Mouse (Mus musculus): ENCODE measurements at regions not wholly inside any gene's neighbourhood (a gene's known extent, or its start where the extent isn't known, plus 50 kb on each side); places are given as distances from the start of the nearest gene placed in this dataset.
A peak's percentile ranks its signal among the peaks of the same experiment; 100 is the strongest.

GRCm38 (mm10) chrX:167015602-167016001, 193.5 kb downstream of the Tmsb4x start:
- no peak for DNase-seq (ENCODE audit: low spot score)
- no peaks in the 10 kb centered on the region for H3K36me3 ChIP-seq
- no peak overlapping the region for H3K4me3 ChIP-seq
- H3K4me1 ChIP-seq, result no peaks in the 10 kb centered on the region
- peaks cover 96% of the 10 kb centered on the region for H3K27me3 ChIP-seq (ENCODE audit: low read depth, poor library complexity, severe bottlenecking)
- WGBS, result 77% methylated on average over 2 of the region's 2 CpGs
- no peaks in the 10 kb centered on the region for H3K9me3 ChIP-seq (replicated peaks)
- H3K27ac ChIP-seq (replicated peaks), result no peak overlapping the region

- 83% methylated on average over 2 of the region's 2 CpGs for WGBS
- no peak overlapping the region for H3K27ac ChIP-seq (replicated peaks)
- no peaks in the 10 kb centered on the region for H3K36me3 ChIP-seq
- DNase-seq (ENCODE audit: low spot score), result no peak
- no peaks in the 10 kb centered on the region for H3K9me3 ChIP-seq (replicated peaks)
- H3K4me1 ChIP-seq, result no peaks in the 10 kb centered on the region
- H3K4me3 ChIP-seq, result no peak overlapping the region
- peaks cover 96% of the 10 kb centered on the region for H3K27me3 ChIP-seq (ENCODE audit: low read depth, poor library complexity, severe bottlenecking)
These were observed 194.8 kb downstream of the Tmsb4x start for GRCm38 (mm10) chrX:167014322-167014721.

- DNase-seq (ENCODE audit: low spot score), result no peak
- Histone ChIP-seq H3K27ac (replicated peaks) (no peak overlapping the region), H3K27me3 (ENCODE audit: low read depth, poor library complexity, severe bottlenecking) (peaks cover 99% of the 10 kb centered on the region), H3K9me3 (replicated peaks) (no peaks in the 10 kb centered on the region), H3K4me1 (no peaks in the 10 kb centered on the region), H3K4me3 (no peak overlapping the region), H3K36me3 (no peaks in the 10 kb centered on the region)
- 83% methylated on average over 4 of the region's 4 CpGs for WGBS
These were observed 196.2 kb downstream of the Tmsb4x start for GRCm38 (mm10) chrX:167012891-167013290.

- no peak for DNase-seq (ENCODE audit: low spot score)
- no peak overlapping the region for H3K4me3 ChIP-seq
- no peaks in the 10 kb centered on the region for H3K9me3 ChIP-seq (replicated peaks)
- no peak overlapping the region for H3K27ac ChIP-seq (replicated peaks)
- 57% methylated on average over 1 of the region's 1 CpGs for WGBS
- H3K4me1 ChIP-seq, result no peaks in the 10 kb centered on the region
- H3K27me3 ChIP-seq (ENCODE audit: low read depth, poor library complexity, severe bottlenecking), result peaks cover 100% of the 10 kb centered on the region
- no peaks in the 10 kb centered on the region for H3K36me3 ChIP-seq
These were observed 197.1 kb downstream of the Tmsb4x start for GRCm38 (mm10) chrX:167011977-167012542.

GRCm38 (mm10) chrX:166995855-166996254, 213.3 kb downstream of the Tmsb4x start:
- Histone ChIP-seq H3K4me1 (no peaks in the 10 kb centered on the region), H3K27me3 (ENCODE audit: low read depth, poor library complexity, severe bottlenecking) (peaks cover 83% of the 10 kb centered on the region), H3K4me3 (no peak overlapping the region), H3K36me3 (no peaks in the 10 kb centered on the region), H3K27ac (replicated peaks) (no peak overlapping the region), H3K9me3 (replicated peaks) (no peaks in the 10 kb centered on the region)
- DNase-seq (ENCODE audit: low spot score), result no peak
- 91% methylated on average over 4 of the region's 4 CpGs for WGBS

GRCm38 (mm10) chrX:166981003-166981402, 228.1 kb downstream of the Tmsb4x start:
- Histone ChIP-seq H3K27me3 (ENCODE audit: low read depth, poor library complexity, severe bottlenecking) (peaks cover 97% of the 10 kb centered on the region), H3K9me3 (replicated peaks) (no peaks in the 10 kb centered on the region), H3K4me3 (no peak overlapping the region), H3K4me1 (no peaks in the 10 kb centered on the region), H3K36me3 (no peaks in the 10 kb centered on the region), H3K27ac (replicated peaks) (no peak overlapping the region)
- DNase-seq (ENCODE audit: low spot score), result no peak
- WGBS, result 87% methylated on average over 6 of the region's 6 CpGs

- 88% methylated on average over 4 of the region's 4 CpGs for WGBS
- no peak overlapping the region for H3K27ac ChIP-seq (replicated peaks)
These were observed 228.6 kb downstream of the Tmsb4x start for GRCm38 (mm10) chrX:166980504-166980903.

GRCm38 (mm10) chrX:166977029-166977428, 232.1 kb downstream of the Tmsb4x start:
- no peak overlapping the region for H3K27ac ChIP-seq (replicated peaks)
- H3K4me3 ChIP-seq, result no peak overlapping the region
- H3K27me3 ChIP-seq (ENCODE audit: low read depth, poor library complexity, severe bottlenecking), result peaks cover 87% of the 10 kb centered on the region
- no peaks in the 10 kb centered on the region for H3K9me3 ChIP-seq (replicated peaks)
- no peak for DNase-seq (ENCODE audit: low spot score)
- H3K4me1 ChIP-seq, result no peaks in the 10 kb centered on the region
- H3K36me3 ChIP-seq, result no peaks in the 10 kb centered on the region

More at GRCm38 (mm10) chrX:166980504-166980903, 228.6 kb downstream of the Tmsb4x start:
- no peak overlapping the region for H3K4me3 ChIP-seq
- H3K4me1 ChIP-seq, result no peaks in the 10 kb centered on the region
- H3K27me3 ChIP-seq (ENCODE audit: low read depth, poor library complexity, severe bottlenecking), result peaks cover 96% of the 10 kb centered on the region
- H3K9me3 ChIP-seq (replicated peaks), result no peaks in the 10 kb centered on the region
- H3K36me3 ChIP-seq, result no peaks in the 10 kb centered on the region
- no peak for DNase-seq (ENCODE audit: low spot score)

GRCm38 (mm10) chrX:166971721-166972120, 237.4 kb downstream of the Tmsb4x start:
- no peak overlapping the region for H3K4me3 ChIP-seq
- no peak overlapping the region for H3K27ac ChIP-seq (replicated peaks)
- no peaks in the 10 kb centered on the region for H3K9me3 ChIP-seq (replicated peaks)
- no peak for DNase-seq (ENCODE audit: low spot score)
- no peaks in the 10 kb centered on the region for H3K4me1 ChIP-seq
- no peaks in the 10 kb centered on the region for H3K36me3 ChIP-seq
- peaks cover 88% of the 10 kb centered on the region for H3K27me3 ChIP-seq (ENCODE audit: low read depth, poor library complexity, severe bottlenecking)
- 58% methylated on average over 1 of the region's 1 CpGs for WGBS

- H3K27ac ChIP-seq (replicated peaks), result no peak overlapping the region
- H3K27me3 ChIP-seq (ENCODE audit: low read depth, poor library complexity, severe bottlenecking), result peaks cover 96% of the 10 kb centered on the region
- no peak for DNase-seq (ENCODE audit: low spot score)
- H3K9me3 ChIP-seq (replicated peaks), result no peaks in the 10 kb centered on the region
- no peaks in the 10 kb centered on the region for H3K4me1 ChIP-seq
- no peak overlapping the region for H3K4me3 ChIP-seq
- H3K36me3 ChIP-seq, result no peaks in the 10 kb centered on the region
- WGBS, result 77% methylated on average over 7 of the region's 7 CpGs
These were observed 244.2 kb downstream of the Tmsb4x start for GRCm38 (mm10) chrX:166964656-166965582.

GRCm38 (mm10) chrX:166952528-166953189, 256.5 kb downstream of the Tmsb4x start:
- no peaks in the 10 kb centered on the region for H3K9me3 ChIP-seq (replicated peaks)
- H3K27me3 ChIP-seq (ENCODE audit: low read depth, poor library complexity, severe bottlenecking), result peaks cover 84% of the 10 kb centered on the region
- H3K27ac ChIP-seq (replicated peaks), result peak overlapping the region; percentile 64
- DNase-seq (ENCODE audit: low spot score), result peak; percentile 11
- H3K4me3 ChIP-seq, result no peak overlapping the region
- H3K36me3 ChIP-seq, result no peaks in the 10 kb centered on the region
- peaks cover 6% of the 10 kb centered on the region for H3K4me1 ChIP-seq
- WGBS, result 55% methylated on average over 14 of the region's 14 CpGs

- DNase-seq (ENCODE audit: low spot score), result no peak
- WGBS, result 89% methylated on average over 6 of the region's 6 CpGs
- H3K9me3 ChIP-seq (replicated peaks), result no peaks in the 10 kb centered on the region
- no peak overlapping the region for H3K27ac ChIP-seq (replicated peaks)
- peaks cover 81% of the 10 kb centered on the region for H3K27me3 ChIP-seq (ENCODE audit: low read depth, poor library complexity, severe bottlenecking)
- no peaks in the 10 kb centered on the region for H3K36me3 ChIP-seq
- no peak overlapping the region for H3K4me3 ChIP-seq
- peaks cover 6% of the 10 kb centered on the region for H3K4me1 ChIP-seq
These were observed 258.1 kb downstream of the Tmsb4x start for GRCm38 (mm10) chrX:166951011-166951410.

- 80% methylated on average over 1 of the region's 1 CpGs for WGBS
- H3K36me3 ChIP-seq, result no peaks in the 10 kb centered on the region
- H3K27me3 ChIP-seq (ENCODE audit: low read depth, poor library complexity, severe bottlenecking), result peaks cover 95% of the 10 kb centered on the region
- no peak overlapping the region for H3K4me3 ChIP-seq
- DNase-seq (ENCODE audit: low spot score), result no peak
- no peak overlapping the region for H3K27ac ChIP-seq (replicated peaks)
- H3K9me3 ChIP-seq (replicated peaks), result no peaks in the 10 kb centered on the region
- H3K4me1 ChIP-seq, result no peaks in the 10 kb centered on the region
These were observed 263.2 kb downstream of the Tmsb4x start for GRCm38 (mm10) chrX:166945915-166946314.
